Mouse (Mus musculus): ENCODE results near the gene Krtap26-1.

DNA sequence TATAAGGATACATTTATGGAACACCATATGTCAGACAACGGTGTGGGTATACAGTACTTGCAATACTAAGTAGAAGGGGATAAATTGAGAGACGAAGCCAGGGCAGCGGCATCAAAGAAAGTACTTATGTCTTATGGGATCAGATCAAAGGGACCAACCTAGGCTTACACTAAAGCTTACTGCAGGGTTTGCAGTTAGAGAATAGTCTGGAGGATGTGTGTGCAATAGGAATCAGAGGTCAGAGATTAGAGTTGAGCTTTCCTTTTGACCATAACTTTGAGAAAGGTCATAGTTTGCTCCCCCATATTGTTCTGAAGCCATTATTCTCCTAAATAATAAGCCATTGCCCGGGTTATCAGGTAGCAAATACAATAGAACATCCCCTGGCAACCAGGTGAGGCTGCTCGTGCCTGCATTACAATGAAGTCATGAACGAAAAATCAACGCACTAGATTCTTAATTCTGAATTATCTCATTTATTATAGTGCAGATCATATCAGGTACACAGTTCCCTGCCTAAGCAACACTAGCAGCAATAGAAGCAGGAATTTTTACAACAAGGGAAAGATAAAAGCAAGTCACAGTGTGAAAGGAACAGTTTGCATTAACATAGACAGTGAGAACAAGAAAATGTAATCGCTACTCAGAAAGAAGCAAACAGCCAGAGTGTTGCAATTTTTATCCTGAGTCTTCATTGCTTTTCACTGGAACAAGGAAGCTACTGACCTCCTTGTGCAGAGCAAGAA, 1.1 kb downstream of the Krtap26-1 start:
- TF ChIP-seq CTCF (IDR thresholded peaks at IDR 0.05; ENCODE audit: low read depth) = no peak
- TF ChIP-seq EP300 (IDR thresholded peaks at IDR 0.05; ENCODE audit: low read depth) = no peak

Measured in liver, postnatal 0 days (tissue).